Mouse (Mus musculus) hindbrain, postnatal 0 days (tissue): ENCODE data around the gene Rnf11. TPM values are rescaled to one million over a fixed set of nuclear protein-coding genes. Genes with fewer than 3 reads are reported as not detected.

Experiments used
- ATAC-seq: fragments of 200-750 bp; cut with Nextera tagmentation; 2 replicates; pipeline ENCODE4 v1.8.0; 2017; ENCODE audit warnings: mild to moderate bottlenecking, moderate TSS enrichment, moderate library complexity
- DNase-seq: peaks from one replicate; pipeline ENCODE4 v3.0.0-alpha.2; 2015; ENCODE audit warnings: low spot score
- H3K27ac ChIP-seq: fragments of 300-500 bp; sonication (generic); 2 replicates; pipeline ENCODE4 v1.5.1; 2014; ENCODE audit warnings: mild to moderate bottlenecking
- H3K27me3 ChIP-seq: fragments of 300-500 bp; sonication (generic); 2 replicates; pipeline ENCODE4 v1.6.1; 2014; ENCODE audit warnings: low read length, mixed read lengths; ENCODE audit not compliant: insufficient read depth
- H3K36me3 ChIP-seq: fragments of 300-500 bp; sonication (generic); 2 replicates; pipeline ENCODE4 v1.6.1; 2014; ENCODE audit warnings: low read length, mixed read lengths; ENCODE audit not compliant: insufficient read depth
- H3K4me1 ChIP-seq: fragments of 300-500 bp; sonication (generic); 2 replicates; pipeline ENCODE4 v1.6.1; 2014; ENCODE audit warnings: antibody characterized with exemption, low read length, mixed read lengths; ENCODE audit not compliant: insufficient read depth
- H3K4me2 ChIP-seq: fragments of 300-500 bp; sonication (generic); 2 replicates; pipeline ENCODE4 v1.6.1; 2014; ENCODE audit warnings: low read depth, mild to moderate bottlenecking, low read length, moderate library complexity, mixed read lengths
- H3K4me3 ChIP-seq: fragments of 300-500 bp; sonication (generic); 2 replicates; pipeline ENCODE4 v1.5.1; 2014; ENCODE audit warnings: low read length
- H3K9ac ChIP-seq: fragments of 300-500 bp; sonication (generic); replicated peaks from 2 replicates; pipeline ENCODE4 v1.6.1; 2014; ENCODE audit warnings: mild to moderate bottlenecking, low read length, moderate library complexity, mixed read lengths
- H3K9me3 ChIP-seq: fragments of 300-500 bp; sonication (generic); 2 replicates; pipeline ENCODE4 v1.6.1; 2016; ENCODE audit warnings: low read length, mixed read lengths
- CTCF ChIP-seq: IDR thresholded peaks from 2 replicates; pipeline ENCODE4 v1.5.1; 2016; ENCODE audit warnings: antibody characterized with exemption, control low read depth, low read depth
- WGBS: fragments of 180-500 bp; shearing (Covaris S2); extraction: QIAGEN DNeasy Blood & Tissue Kit; methylation state at CpG from one replicate; pipeline ENCODE4 v1.1.7; 2014; 5-methylcytosine and 5-hydroxymethylcytosine counted together
- polyA plus RNA-seq: library from polyadenylated mRNA; unstranded; fragments of >200 nt; fragmentation: Nextera tagmentation; extraction: Ambion mirVana; gene quantifications from 2 replicates; pipeline ENCODE4 v1.2.1, GENCODE M21; 2015
- total RNA-seq: library from RNA; depleted of rRNA; stranded (reverse); fragments of >200 nt; gene quantifications from 2 replicates; pipeline ENCODE4 v1.2.3, GENCODE M21; 2014

Gene Rnf11
- total and polyA plus RNA-seq, 2 experiments from 2014 or later, result 80.4 to 86.7 TPM

GRCm38 (mm10) chr4:109472566-109472965 lies 12.0 kb downstream of the Rnf11 start:
- no peak for TF ChIP-seq CTCF
- 91% methylated on average over 3 of the region's 3 CpGs for WGBS

GRCm38 (mm10) chr4:109471606-109472005 lies 12.9 kb downstream of the Rnf11 start:
- Histone ChIP-seq H3K4me3 (no peak overlapping the region), H3K27ac (no peak overlapping the region), H3K4me1 (peaks cover 8% of the 10 kb centered on the region; the same call in 1 of the 2 replicates), H3K9me3 (no peaks in the 10 kb centered on the region), H3K4me2 (no peak overlapping the region), H3K9ac (no peak overlapping the region), H3K27me3 (no peaks in the 10 kb centered on the region), H3K36me3 (no peaks in the 10 kb centered on the region)
- no peak for ATAC-seq
- no peak for TF ChIP-seq CTCF
- DNase-seq, result no peak

More at GRCm38 (mm10) chr4:109472566-109472965, 12.0 kb downstream of the Rnf11 start:
- H3K27ac ChIP-seq, result no peak overlapping the region
- H3K4me3 ChIP-seq, result no peak overlapping the region
- no peaks in the 10 kb centered on the region for H3K9me3 ChIP-seq
- H3K36me3 ChIP-seq, result no peaks in the 10 kb centered on the region
- no peak overlapping the region for H3K4me2 ChIP-seq
- ATAC-seq, result no peak
- no peak for DNase-seq
- H3K9ac ChIP-seq, result no peak overlapping the region
- peaks cover 8% of the 10 kb centered on the region; the same call in 1 of the 2 replicates for H3K4me1 ChIP-seq
- H3K27me3 ChIP-seq, result no peaks in the 10 kb centered on the region

GRCm38 (mm10) chr4:109467687-109468086 lies 16.8 kb downstream of the Rnf11 start:
- Histone ChIP-seq H3K36me3 (no peaks in the 10 kb centered on the region), H3K9ac (no peak overlapping the region), H3K4me2 (no peak overlapping the region), H3K4me1 (no peaks in the 10 kb centered on the region), H3K27me3 (no peaks in the 10 kb centered on the region), H3K9me3 (no peaks in the 10 kb centered on the region), H3K27ac (no peak overlapping the region), H3K4me3 (no peak overlapping the region)
- DNase-seq (no peak), ATAC-seq (no peak)
- no peak for TF ChIP-seq CTCF

- DNase-seq (no peak), ATAC-seq (no peak)
- H3K27me3 ChIP-seq, result no peaks in the 10 kb centered on the region
- TF ChIP-seq CTCF, result no peak
- H3K9ac ChIP-seq, result no peak overlapping the region
- H3K4me2 ChIP-seq, result no peak overlapping the region
- no peaks in the 10 kb centered on the region for H3K36me3 ChIP-seq
- H3K9me3 ChIP-seq, result no peaks in the 10 kb centered on the region
- H3K4me3 ChIP-seq, result no peak overlapping the region
- no peak overlapping the region for H3K27ac ChIP-seq
- no peaks in the 10 kb centered on the region for H3K4me1 ChIP-seq
Measured at GRCm38 (mm10) chr4:109463892-109464291, 20.6 kb downstream of the Rnf11 start.

- no peak overlapping the region for H3K4me3 ChIP-seq
- H3K4me2 ChIP-seq, result no peak overlapping the region
- peaks cover under 1% of the 10 kb centered on the region; the same call in 1 of the 2 replicates for H3K36me3 ChIP-seq
- no peak for TF ChIP-seq CTCF
- H3K9me3 ChIP-seq, result no peaks in the 10 kb centered on the region
- H3K27ac ChIP-seq, result no peak overlapping the region
- no peak for DNase-seq
- WGBS, result 73% methylated on average over 3 of the region's 3 CpGs
- no peak for ATAC-seq
- no peak overlapping the region for H3K9ac ChIP-seq
- no peaks in the 10 kb centered on the region for H3K4me1 ChIP-seq
- no peaks in the 10 kb centered on the region for H3K27me3 ChIP-seq
Measured at GRCm38 (mm10) chr4:109460421-109461179, 23.9 kb downstream of the Rnf11 start.

- H3K27me3 ChIP-seq, result no peaks in the 10 kb centered on the region
- H3K4me2 ChIP-seq, result no peak overlapping the region
- H3K36me3 ChIP-seq, result peaks cover 7% of the 10 kb centered on the region; the same call in 1 of the 2 replicates
- DNase-seq (no peak), ATAC-seq (no peak)
- 92% methylated on average over 6 of the region's 6 CpGs for WGBS
- no peaks in the 10 kb centered on the region for H3K4me1 ChIP-seq
- no peaks in the 10 kb centered on the region for H3K9me3 ChIP-seq
- TF ChIP-seq CTCF, result no peak
- H3K9ac ChIP-seq, result no peak overlapping the region
- no peak overlapping the region for H3K27ac ChIP-seq
- H3K4me3 ChIP-seq, result no peak overlapping the region
Measured at GRCm38 (mm10) chr4:109456821-109457220, 27.7 kb downstream of the Rnf11 start.

- no peak overlapping the region for H3K9ac ChIP-seq
- no peaks in the 10 kb centered on the region for H3K27me3 ChIP-seq
- peaks cover 5% of the 10 kb centered on the region; the same call in 1 of the 2 replicates for H3K36me3 ChIP-seq
- DNase-seq, result no peak
- H3K9me3 ChIP-seq, result no peaks in the 10 kb centered on the region
- H3K4me1 ChIP-seq, result no peaks in the 10 kb centered on the region
- H3K4me2 ChIP-seq, result no peak overlapping the region
- H3K27ac ChIP-seq, result no peak overlapping the region
- ATAC-seq, result no peak
- no peak for TF ChIP-seq CTCF
- 98% methylated on average over 2 of the region's 2 CpGs for WGBS
- H3K4me3 ChIP-seq, result no peak overlapping the region
Measured at GRCm38 (mm10) chr4:109448531-109448930, 36.0 kb downstream of the Rnf11 start.
